Mouse (Mus musculus) neural tube, embryonic 11.5 days (tissue): Measurements from ENCODE around the gene Fmn2. TPM values are rescaled to one million over a fixed set of nuclear protein-coding genes. Genes with fewer than 3 reads are reported as not detected.

Source experiments
- ATAC-seq: fragments of 200-750 bp; cut with Nextera tagmentation; 2 replicates; pipeline ENCODE4 v1.8.0; 2017; ENCODE audit warnings: moderate number of reproducible peaks, mild to moderate bottlenecking, moderate TSS enrichment, moderate library complexity; ENCODE audit not compliant: insufficient read depth, low FRiP score, low TSS enrichment
- DNase-seq: peaks from one replicate; pipeline ENCODE4 v3.0.0-alpha.2; 2015; ENCODE audit warnings: low spot score
- H3K27ac ChIP-seq: fragments of 300-500 bp; sonication (generic); 2 replicates; pipeline ENCODE4 v1.5.1; 2014; ENCODE audit warnings: low read depth, mild to moderate bottlenecking, low read length
- H3K27me3 ChIP-seq: fragments of 300-500 bp; sonication (generic); 2 replicates; pipeline ENCODE4 v1.6.1; 2014; ENCODE audit warnings: mild to moderate bottlenecking, low read length, mixed read lengths; ENCODE audit not compliant: control insufficient read depth, insufficient read depth
- H3K36me3 ChIP-seq: fragments of 300-500 bp; sonication (generic); 2 replicates; pipeline ENCODE4 v1.6.1; 2014; ENCODE audit warnings: mild to moderate bottlenecking, low read length, moderate library complexity, mixed read lengths; ENCODE audit not compliant: control insufficient read depth, insufficient read depth
- H3K4me1 ChIP-seq: fragments of 300-500 bp; sonication (generic); 2 replicates; pipeline ENCODE4 v1.6.1; 2014; ENCODE audit warnings: low read length, mixed read lengths; ENCODE audit not compliant: control insufficient read depth, insufficient read depth
- H3K4me2 ChIP-seq: fragments of 300-500 bp; sonication (generic); 2 replicates; pipeline ENCODE4 v1.6.1; 2014; ENCODE audit warnings: low read depth, mild to moderate bottlenecking, moderate library complexity
- H3K4me3 ChIP-seq: fragments of 300-500 bp; sonication (generic); 2 replicates; pipeline ENCODE4 v1.5.1; 2014; ENCODE audit warnings: low read depth, low read length
- H3K9ac ChIP-seq: fragments of 300-500 bp; sonication (generic); 2 replicates; pipeline ENCODE4 v1.6.1; 2014; ENCODE audit warnings: mild to moderate bottlenecking, low read length
- H3K9me3 ChIP-seq: fragments of 300-500 bp; sonication (generic); 2 replicates; pipeline ENCODE4 v1.6.1; 2016; ENCODE audit warnings: low read length; ENCODE audit not compliant: control insufficient read depth
- WGBS: fragments of 180-500 bp; shearing (Covaris S2); extraction: QIAGEN DNeasy Blood & Tissue Kit; methylation state at CpG from one replicate; pipeline ENCODE4 v1.1.7; 2014; 5-methylcytosine and 5-hydroxymethylcytosine counted together
- polyA plus RNA-seq: library from polyadenylated mRNA; unstranded; fragments of >200 nt; fragmentation: Nextera tagmentation; extraction: Ambion mirVana; gene quantifications from 2 replicates; pipeline ENCODE4 v1.2.1, GENCODE M21; 2014

Gene Fmn2
- polyA plus RNA-seq, 1 experiment from 2014 or later = 7.4 TPM

DNA sequence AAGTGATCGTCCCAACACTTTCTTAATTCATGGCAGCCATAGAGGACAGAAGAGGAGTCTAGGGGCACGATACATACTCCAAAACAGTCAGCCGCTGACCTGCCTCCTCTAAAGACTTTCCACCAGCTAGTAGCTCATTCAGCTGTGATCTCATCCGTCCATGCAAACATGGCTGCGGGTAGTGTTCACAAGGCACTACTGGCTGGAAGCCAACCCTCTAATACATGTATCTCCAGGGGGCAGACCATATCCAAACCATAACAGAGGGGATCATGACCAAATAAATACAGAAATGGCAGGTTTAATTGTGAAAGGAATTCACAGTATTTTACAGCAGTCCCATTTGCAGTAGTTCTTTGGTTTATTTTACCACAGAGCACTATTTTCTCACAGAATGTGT is 200.2 kb downstream of the Fmn2 start:
- Histone ChIP-seq H3K27ac (no peak overlapping the region), H3K9me3 (no peaks in the 10 kb centered on the region), H3K4me3 (no peak overlapping the region), H3K9ac (no peak overlapping the region), H3K36me3 (no peaks in the 10 kb centered on the region), H3K4me2 (no peak overlapping the region), H3K4me1 (no peaks in the 10 kb centered on the region), H3K27me3 (no peaks in the 10 kb centered on the region)
- ATAC-seq (no peak), DNase-seq (peak; percentile 13)
- WGBS = 80% methylated on average over 5 of the region's 5 CpGs

GRCm38 (mm10) chr1:174703909-174704308 is 202.3 kb downstream of the Fmn2 start:
- 95% methylated on average over 1 of the region's 1 CpGs for WGBS
- Histone ChIP-seq H3K4me1 (no peaks in the 10 kb centered on the region), H3K9me3 (no peaks in the 10 kb centered on the region), H3K27ac (no peak overlapping the region), H3K27me3 (no peaks in the 10 kb centered on the region), H3K4me3 (no peak overlapping the region), H3K36me3 (no peaks in the 10 kb centered on the region), H3K9ac (no peak overlapping the region), H3K4me2 (no peak overlapping the region)
- DNase-seq (no peak), ATAC-seq (no peak)

DNA sequence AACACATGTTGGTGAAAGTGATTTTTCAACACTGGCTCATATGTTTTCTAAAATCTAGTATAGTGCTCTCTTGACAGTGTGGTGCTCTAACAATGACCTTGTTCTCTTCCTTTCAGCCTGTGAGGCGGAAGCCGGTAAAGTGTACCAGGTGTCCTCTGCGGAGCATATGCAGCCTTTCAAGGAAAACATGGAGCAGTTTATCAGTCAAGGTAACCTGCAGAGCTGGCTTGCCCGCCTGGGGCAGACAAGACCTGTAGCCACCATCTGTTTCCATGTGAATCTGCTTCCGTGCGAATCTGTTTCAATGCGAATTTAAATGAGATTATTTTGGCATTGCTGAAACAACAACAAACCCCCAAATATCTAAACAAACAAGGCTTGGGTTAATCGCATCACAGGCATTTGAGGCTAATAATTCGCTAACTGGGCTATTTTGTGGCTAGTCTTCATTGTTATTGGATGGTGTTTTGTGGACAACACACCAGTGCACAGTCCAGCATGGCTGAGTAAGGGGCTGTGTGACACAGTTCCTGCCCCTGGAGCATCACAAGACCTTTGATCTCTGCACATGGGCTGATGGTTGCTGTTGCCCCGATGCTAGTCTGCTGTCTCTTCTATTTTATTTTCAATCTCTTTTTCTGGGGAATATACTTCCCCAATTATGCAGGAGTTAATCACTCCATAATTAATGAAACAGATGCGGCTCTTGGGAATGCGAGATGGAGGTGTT is 218.3 kb downstream of the Fmn2 start:
- Histone ChIP-seq H3K27me3 (no peaks in the 10 kb centered on the region), H3K9me3 (no peaks in the 10 kb centered on the region), H3K9ac (no peak overlapping the region), H3K27ac (no peak overlapping the region), H3K4me1 (no peaks in the 10 kb centered on the region), H3K36me3 (0 out of 2 replicates have a peak, but pooled peaks cover 3% of the 10 kb centered on the region), H3K4me2 (no peak overlapping the region), H3K4me3 (no peak overlapping the region)
- DNase-seq (no peak), ATAC-seq (no peak)
- WGBS = 93% methylated on average over 12 of the region's 12 CpGs

DNA sequence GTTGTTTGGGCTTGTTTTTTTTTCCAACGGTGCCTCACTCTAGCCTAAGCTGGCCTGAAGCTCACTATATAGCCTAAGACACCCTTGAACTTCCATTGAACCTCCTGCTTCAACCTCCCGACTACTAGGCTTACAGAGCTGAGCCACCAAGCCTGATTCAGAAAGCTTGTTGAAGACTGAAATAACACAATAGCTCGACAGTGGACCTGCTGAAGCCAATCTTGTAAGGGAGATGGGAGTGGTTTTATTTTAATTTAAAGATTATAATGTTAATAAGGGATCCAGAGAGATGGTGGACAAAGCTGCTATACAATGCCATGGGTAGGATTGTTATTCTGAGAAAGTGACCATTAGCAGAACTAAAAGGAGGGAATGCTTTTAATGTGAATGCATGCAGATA is 227.1 kb downstream of the Fmn2 start:
- DNase-seq = no peak
- H3K27ac ChIP-seq = no peak overlapping the region
- H3K9me3 ChIP-seq = no peaks in the 10 kb centered on the region
- ATAC-seq = no peak
- no peaks in the 10 kb centered on the region for H3K4me1 ChIP-seq
- H3K9ac ChIP-seq = no peak overlapping the region
- H3K27me3 ChIP-seq = no peaks in the 10 kb centered on the region
- no peaks in the 10 kb centered on the region for H3K36me3 ChIP-seq
- no peak overlapping the region for H3K4me3 ChIP-seq
- 80% methylated on average over 3 of the region's 3 CpGs for WGBS
- no peak overlapping the region for H3K4me2 ChIP-seq

DNA sequence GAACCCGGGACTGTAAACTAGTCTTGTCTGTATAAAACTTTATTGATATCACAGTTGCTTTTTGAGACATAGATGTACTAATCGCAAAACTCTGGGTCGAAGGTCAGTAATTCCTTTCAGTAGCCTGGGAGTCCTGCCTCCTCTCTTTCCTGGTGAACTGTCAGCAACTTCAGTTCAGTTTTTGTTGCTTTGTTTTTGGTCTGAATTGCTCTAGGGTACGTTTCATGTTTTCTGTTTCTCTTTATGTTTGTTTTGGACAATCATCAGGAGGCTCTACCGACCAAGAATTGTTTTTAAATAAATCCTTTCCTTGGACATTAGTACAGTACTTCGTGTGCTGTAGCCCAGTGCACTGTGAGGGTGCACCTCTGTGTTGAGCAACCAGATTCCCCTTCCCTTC is 231.1 kb downstream of the Fmn2 start:
- Histone ChIP-seq H3K4me1 (no peaks in the 10 kb centered on the region), H3K9me3 (no peaks in the 10 kb centered on the region), H3K9ac (no peak overlapping the region), H3K27me3 (no peaks in the 10 kb centered on the region), H3K27ac (no peak overlapping the region), H3K4me2 (no peak overlapping the region), H3K4me3 (no peak overlapping the region), H3K36me3 (no peaks in the 10 kb centered on the region)
- 83% methylated on average over 6 of the region's 6 CpGs for WGBS
- no peak for DNase-seq
- ATAC-seq = no peak

DNA sequence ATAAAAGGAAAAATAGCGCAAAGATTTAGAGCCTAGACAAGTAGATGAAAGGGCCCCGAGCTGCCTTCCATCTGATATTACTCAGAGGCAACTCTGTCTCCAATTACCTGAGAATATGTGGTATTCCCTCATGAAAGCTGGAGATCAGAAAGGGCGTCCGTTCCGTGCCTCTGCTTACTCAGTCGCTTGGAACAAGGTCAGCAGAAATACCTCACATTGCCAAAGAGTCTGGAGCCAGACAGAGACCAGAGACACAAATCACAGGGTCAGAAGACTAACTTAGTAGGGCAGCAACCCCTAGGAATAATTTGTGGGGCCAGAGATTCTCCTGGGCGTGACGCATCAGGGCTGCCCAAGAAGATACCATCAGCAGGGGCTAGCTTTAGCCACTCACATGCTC is 237.3 kb downstream of the Fmn2 start:
- Histone ChIP-seq H3K9ac (no peak overlapping the region), H3K36me3 (no peaks in the 10 kb centered on the region), H3K27ac (no peak overlapping the region), H3K9me3 (no peaks in the 10 kb centered on the region), H3K4me3 (no peak overlapping the region), H3K27me3 (no peaks in the 10 kb centered on the region), H3K4me1 (no peaks in the 10 kb centered on the region), H3K4me2 (no peak overlapping the region)
- 83% methylated on average over 8 of the region's 8 CpGs for WGBS
- DNase-seq = no peak
- ATAC-seq = no peak

GRCm38 (mm10) chr1:174742667-174743066 is 241.0 kb downstream of the Fmn2 start:
- Histone ChIP-seq H3K9ac (no peak overlapping the region), H3K27me3 (no peaks in the 10 kb centered on the region), H3K4me1 (no peaks in the 10 kb centered on the region), H3K4me3 (no peak overlapping the region), H3K4me2 (no peak overlapping the region), H3K36me3 (no peaks in the 10 kb centered on the region), H3K27ac (no peak overlapping the region), H3K9me3 (no peaks in the 10 kb centered on the region)
- DNase-seq = no peak
- ATAC-seq = no peak
- WGBS = 85% methylated on average over 2 of the region's 2 CpGs

DNA sequence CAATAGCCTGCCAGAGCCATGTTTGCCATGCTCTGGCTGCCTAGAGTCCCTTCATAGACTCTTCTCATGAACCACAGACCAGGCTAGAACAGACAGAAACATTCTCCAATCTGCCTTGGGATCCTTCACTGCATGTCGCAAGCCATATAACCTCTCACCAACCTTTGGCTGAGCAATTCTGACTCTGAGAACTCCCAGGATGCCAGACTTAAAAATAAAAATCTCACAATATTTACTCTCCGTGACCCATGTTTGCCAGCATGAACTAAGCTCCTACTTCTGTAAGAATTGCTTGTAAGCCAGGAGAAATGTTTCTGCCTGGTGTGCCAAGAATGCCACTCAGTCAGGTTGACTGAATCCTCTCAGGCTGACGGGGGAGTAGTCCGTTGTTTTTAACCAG is 246.9 kb downstream of the Fmn2 start:
- no peak for ATAC-seq
- 90% methylated on average over 4 of the region's 4 CpGs for WGBS
- H3K27ac ChIP-seq = no peak overlapping the region
- H3K4me3 ChIP-seq = no peak overlapping the region
- no peaks in the 10 kb centered on the region for H3K36me3 ChIP-seq
- no peak overlapping the region for H3K9ac ChIP-seq
- no peaks in the 10 kb centered on the region for H3K9me3 ChIP-seq
- no peak overlapping the region for H3K4me2 ChIP-seq
- DNase-seq = no peak
- H3K4me1 ChIP-seq = no peaks in the 10 kb centered on the region
- H3K27me3 ChIP-seq = no peaks in the 10 kb centered on the region

DNA sequence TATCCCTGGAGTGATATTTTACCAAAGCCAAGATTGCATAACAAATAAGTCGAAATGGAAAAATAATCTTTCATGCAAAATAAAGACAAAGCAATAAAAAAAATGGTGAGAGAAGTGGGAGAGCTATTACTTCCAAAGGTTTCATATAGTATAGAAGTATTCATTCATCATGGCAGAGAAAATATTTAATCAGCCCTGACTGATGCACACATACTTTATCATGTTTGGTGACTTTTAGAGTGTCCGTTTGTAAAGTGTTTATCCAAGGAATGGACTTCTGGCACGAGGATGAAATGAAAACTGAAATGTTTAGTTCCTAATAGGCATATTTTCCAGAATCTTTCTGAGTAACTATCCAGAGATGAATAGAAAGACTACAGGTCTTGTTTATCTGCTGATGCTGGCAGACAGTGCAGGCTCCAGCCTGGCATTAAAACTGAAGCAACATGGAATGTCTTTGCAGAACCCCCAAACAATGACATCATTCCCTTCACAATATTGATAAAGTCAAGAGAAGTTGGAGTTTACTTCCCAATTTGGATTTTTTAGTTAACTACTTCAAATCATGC is 249.4 kb downstream of the Fmn2 start:
- no peak for ATAC-seq
- Histone ChIP-seq H3K4me2 (no peak overlapping the region), H3K9ac (no peak overlapping the region), H3K9me3 (no peaks in the 10 kb centered on the region), H3K27me3 (no peaks in the 10 kb centered on the region), H3K4me1 (no peaks in the 10 kb centered on the region), H3K27ac (no peak overlapping the region), H3K36me3 (no peaks in the 10 kb centered on the region), H3K4me3 (no peak overlapping the region)
- no peak for DNase-seq
- 81% methylated on average over 3 of the region's 3 CpGs for WGBS
